Mouse (Mus musculus): ENCODE data around the gene Dazap1. TPM values are rescaled to one million over a fixed set of nuclear protein-coding genes. Genes with fewer than 3 reads are reported as not detected.

Dazap1 gene
- polyA plus RNA-seq, 1 experiment from 2014 or later: 51.0 TPM

DNA sequence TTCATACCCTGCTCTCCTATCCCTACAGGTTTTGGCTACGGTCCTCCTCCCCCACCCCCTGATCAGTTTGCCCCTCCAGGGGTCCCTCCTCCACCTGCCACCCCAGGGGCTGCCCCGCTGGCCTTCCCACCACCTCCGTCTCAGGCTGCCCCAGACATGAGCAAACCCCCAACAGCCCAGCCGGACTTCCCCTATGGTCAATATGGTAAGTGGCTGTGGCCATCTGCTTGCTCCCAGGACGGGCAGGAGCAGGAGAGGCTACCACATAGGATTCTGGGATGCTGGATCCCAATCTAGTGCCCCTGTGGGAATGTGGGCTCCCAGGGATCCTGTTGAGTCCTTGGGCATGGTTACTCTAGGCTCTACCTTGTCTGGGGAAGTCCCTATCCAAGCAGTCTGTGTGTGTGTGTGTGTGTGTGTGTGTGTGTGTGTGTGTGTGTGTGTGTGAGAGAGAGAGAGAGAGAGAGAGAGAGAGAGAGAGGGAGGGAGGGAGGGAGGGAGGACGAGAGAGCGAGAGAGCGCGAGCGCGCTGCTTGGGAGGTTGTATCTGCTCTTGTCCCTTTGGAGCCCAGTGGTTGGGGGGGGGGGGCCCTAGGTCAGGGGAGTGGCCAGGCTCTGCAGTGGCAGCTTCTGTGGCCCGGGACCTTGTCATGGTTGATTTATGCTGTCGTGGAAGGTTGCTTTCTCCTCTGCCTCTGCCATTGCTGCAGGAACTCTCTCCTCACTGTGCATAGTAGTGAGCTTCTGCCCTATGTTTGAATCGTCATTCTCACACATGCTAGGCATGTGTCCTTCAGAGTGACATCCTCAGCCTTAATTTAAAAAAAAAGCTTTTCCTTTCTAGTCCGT, 24.2 kb downstream of the Dazap1 start:
- WGBS: 71% methylated on average over 9 of the region's 15 CpGs
- peaks cover 93% of the 10 kb centered on the region for H3K36me3 ChIP-seq
- no peaks in the 10 kb centered on the region for H3K27me3 ChIP-seq (ENCODE audit: insufficient read depth, poor library complexity, severe bottlenecking)
- H3K27ac ChIP-seq: 0 out of 2 replicates have a peak overlapping the region, but pooled peaks have one; percentile 47
- no peaks in the 10 kb centered on the region for H3K9me3 ChIP-seq
- H3K4me1 ChIP-seq (replicated peaks): peaks cover 14% of the 10 kb centered on the region
- no peak overlapping the region for H3K4me3 ChIP-seq
- DNase-seq (ENCODE audit: low spot score): no peak

DNA sequence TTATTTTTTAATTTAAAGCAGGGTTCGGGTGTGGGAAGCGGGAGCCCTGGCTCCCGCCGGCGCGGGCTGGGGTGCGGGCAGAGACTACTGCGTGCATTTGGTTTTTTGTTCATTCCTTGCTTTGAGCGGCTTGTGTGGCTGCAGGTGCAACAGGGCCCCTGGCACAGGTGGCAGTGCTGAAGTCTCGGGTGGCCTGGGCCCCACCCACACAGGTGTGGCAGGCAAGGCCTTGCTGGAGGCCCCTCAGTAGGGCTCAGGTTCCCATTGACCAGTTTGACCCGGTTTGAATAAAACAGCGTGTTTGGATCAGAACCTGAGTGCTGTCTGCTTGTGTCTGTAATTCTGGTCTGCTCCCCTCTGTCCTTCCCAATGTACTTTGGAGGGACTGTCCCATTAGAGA, 26.8 kb downstream of the Dazap1 start:
- H3K27me3 ChIP-seq (ENCODE audit: insufficient read depth, poor library complexity, severe bottlenecking): no peaks in the 10 kb centered on the region
- peaks cover 12% of the 10 kb centered on the region for H3K4me1 ChIP-seq (replicated peaks)
- 95% methylated on average over 12 of the region's 12 CpGs for WGBS
- no peak overlapping the region for H3K4me3 ChIP-seq
- H3K27ac ChIP-seq: 0 out of 2 replicates have a peak overlapping the region, but pooled peaks have one; percentile 35
- peaks cover 67% of the 10 kb centered on the region for H3K36me3 ChIP-seq
- H3K9me3 ChIP-seq: no peaks in the 10 kb centered on the region
- DNase-seq (ENCODE audit: low spot score): no peak

DNA sequence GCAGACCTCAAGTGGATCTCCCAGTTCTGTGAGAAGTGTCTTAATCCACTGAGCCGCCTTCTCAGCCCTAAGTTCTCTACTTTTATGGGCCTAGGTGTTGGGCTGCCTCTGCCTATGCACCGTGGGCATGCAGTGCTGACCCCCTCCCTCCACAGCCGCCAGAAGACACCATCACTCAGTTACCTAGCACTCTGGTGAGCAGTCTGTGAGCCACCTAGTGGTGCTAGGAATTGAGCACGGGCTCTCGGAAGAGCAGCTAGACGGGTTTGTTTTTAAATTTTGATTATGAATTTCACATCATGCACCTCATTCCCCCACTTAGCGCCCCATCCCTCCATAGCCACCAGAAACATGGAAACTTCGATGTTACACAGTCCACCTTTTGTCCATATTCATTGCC, 27.4 kb downstream of the Dazap1 start:
- Histone ChIP-seq H3K4me1 (replicated peaks) (peaks cover 17% of the 10 kb centered on the region), H3K4me3 (no peak overlapping the region), H3K9me3 (no peaks in the 10 kb centered on the region), H3K27me3 (ENCODE audit: insufficient read depth, poor library complexity, severe bottlenecking) (no peaks in the 10 kb centered on the region), H3K27ac (no peak overlapping the region), H3K36me3 (peaks cover 67% of the 10 kb centered on the region)
- DNase-seq (ENCODE audit: low spot score): no peak
- WGBS: 66% methylated on average over 8 of the region's 8 CpGs

DNA sequence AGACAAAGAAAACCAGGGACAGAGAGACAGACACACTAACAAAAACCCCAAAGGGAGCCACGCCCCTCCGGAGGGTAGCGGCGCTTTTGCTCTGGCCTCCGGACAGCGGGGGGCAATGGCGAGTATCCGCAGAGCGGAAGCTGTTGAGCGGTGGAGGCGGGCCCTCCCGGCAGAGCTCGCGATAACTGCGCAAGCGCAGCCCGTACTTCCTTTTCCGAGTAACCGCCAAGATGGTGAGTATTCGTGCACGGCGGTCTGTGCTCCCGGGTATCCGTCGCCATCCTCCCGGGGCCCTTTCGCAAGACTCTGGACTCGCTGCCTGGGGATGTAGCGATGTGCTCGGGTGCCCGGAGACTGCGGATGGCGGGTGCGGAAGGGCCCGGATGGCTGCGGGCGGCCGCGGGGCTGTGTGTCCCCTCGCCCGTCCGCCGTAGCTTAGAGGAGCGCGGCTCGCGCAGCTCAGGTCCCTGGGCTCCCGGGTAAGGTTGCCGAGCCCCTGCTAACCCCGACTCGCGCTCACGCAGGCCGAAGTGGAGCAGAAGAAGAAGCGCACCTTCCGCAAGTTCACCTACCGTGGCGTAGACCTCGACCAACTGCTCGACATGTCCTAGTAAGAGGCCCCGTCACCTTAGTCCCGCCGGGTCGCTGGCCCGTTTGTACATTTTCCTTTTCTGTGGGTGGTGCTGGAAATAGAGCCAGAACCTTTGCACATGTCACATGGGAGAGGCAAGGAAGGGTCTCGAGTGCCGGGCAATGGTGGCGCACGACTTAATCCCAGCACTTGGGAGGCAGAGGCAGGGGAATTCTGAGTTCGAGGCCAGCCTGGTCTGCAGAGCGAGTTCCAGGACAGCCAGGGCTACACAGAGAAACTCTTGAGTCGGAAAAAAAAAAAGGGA, 31.2 kb downstream of the Dazap1 start, which contains the start of gene Rps15:
Gene Rps15, plus strand, starts transcription at position 203 of the 896 bp plus-strand sequence.
- Histone ChIP-seq H3K36me3 (peaks cover 43% of the 10 kb centered on the region), H3K27ac (peak within 1 kb of the TSS; percentile 99), H3K4me1 (replicated peaks) (peaks cover 51% of the 10 kb centered on the region), H3K9me3 (no peaks in the 10 kb centered on the region), H3K27me3 (ENCODE audit: insufficient read depth, poor library complexity, severe bottlenecking) (peaks cover 10% of the 10 kb centered on the region), H3K4me3 (peak within 1 kb of the TSS; percentile 88)
- WGBS: under 1% methylated on average over 72 of the region's 72 CpGs
- DNase-seq (ENCODE audit: low spot score): peak; percentile 97

DNA sequence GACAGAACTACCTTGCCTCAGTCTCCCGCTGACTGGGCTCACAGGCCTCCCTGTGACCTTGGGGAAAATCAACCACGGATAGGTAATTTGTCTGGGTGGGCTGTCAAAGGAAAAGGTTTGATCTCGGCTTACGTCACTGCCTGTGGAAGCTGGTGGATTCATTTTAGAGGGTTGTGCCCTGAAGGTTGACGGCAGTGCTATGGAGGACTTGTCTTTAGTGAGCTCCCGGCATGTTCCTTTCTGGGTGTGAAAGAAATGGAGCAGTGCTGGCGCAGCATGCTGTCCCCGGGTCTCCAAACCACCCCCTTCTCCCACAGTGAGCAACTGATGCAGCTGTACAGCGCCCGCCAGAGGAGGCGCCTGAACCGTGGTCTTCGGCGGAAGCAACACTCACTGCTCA, 32.0 kb downstream of the Dazap1 start:
- peaks cover 35% of the 10 kb centered on the region for H3K36me3 ChIP-seq
- H3K27me3 ChIP-seq (ENCODE audit: insufficient read depth, poor library complexity, severe bottlenecking): peaks cover 18% of the 10 kb centered on the region
- peak overlapping the region; percentile 88 for H3K4me3 ChIP-seq
- H3K4me1 ChIP-seq (replicated peaks): peaks cover 59% of the 10 kb centered on the region
- 34% methylated on average over 14 of the region's 14 CpGs for WGBS
- H3K9me3 ChIP-seq: no peaks in the 10 kb centered on the region
- no peak for DNase-seq (ENCODE audit: low spot score)
- H3K27ac ChIP-seq: peak overlapping the region; percentile 99

DNA sequence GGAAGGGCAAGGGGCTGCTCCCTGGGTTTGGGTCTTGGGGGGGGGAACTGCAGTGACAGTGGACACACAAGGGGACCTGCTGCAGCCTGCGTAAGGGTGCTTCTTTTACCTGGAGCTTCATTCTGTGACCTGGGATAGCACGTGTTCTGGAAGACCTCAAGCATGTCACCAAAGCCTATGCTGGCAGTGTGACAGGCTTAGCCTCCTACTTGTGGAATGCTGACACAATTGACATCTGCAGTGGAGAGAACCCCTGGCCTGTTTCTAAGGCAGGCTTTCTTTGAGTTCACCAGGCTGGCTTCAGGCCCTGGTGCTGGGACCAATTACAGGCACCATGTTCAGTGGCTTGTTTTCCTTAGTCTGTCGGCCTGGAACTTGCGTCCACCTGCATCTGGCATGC, 33.0 kb downstream of the Dazap1 start:
- no peak for DNase-seq (ENCODE audit: low spot score)
- no peak overlapping the region; the same call in 1 of the 2 replicates for H3K27ac ChIP-seq
- 76% methylated on average over 4 of the region's 4 CpGs for WGBS
- peaks cover 28% of the 10 kb centered on the region for H3K27me3 ChIP-seq (ENCODE audit: insufficient read depth, poor library complexity, severe bottlenecking)
- H3K4me3 ChIP-seq: peak overlapping the region; percentile 88
- peaks cover 25% of the 10 kb centered on the region for H3K36me3 ChIP-seq
- peaks cover 69% of the 10 kb centered on the region for H3K4me1 ChIP-seq (replicated peaks)
- no peaks in the 10 kb centered on the region for H3K9me3 ChIP-seq

DNA sequence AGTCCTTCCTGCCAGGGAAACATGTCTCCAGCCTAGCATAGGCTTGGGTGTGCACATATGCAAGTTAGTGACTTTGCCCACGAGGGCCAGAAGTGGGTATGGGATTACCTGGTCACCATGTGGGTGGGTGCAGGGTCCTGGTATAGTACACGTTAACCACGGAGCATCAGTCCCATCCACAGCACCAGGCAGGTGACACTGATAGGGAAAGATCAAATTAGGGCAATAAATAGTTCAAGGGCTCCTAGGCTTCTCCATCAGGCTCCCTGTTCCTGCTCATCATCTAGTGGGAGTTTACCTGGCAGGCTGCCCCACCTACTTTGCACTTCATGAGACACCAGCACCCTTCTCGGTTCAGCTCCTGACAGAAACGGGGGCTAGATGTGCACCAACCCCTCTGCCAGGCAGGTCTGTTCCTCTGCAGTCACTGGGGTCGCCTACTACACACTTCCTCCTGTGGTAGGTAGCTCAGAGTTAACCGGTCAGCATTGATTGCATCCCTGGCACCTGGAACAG, 33.6 kb downstream of the Dazap1 start:
- Histone ChIP-seq H3K36me3 (peaks cover 21% of the 10 kb centered on the region), H3K27ac (peak overlapping the region; percentile 35), H3K4me1 (replicated peaks) (peaks cover 74% of the 10 kb centered on the region), H3K9me3 (no peaks in the 10 kb centered on the region), H3K4me3 (peak overlapping the region; percentile 88; the same call in 1 of the 2 replicates), H3K27me3 (ENCODE audit: insufficient read depth, poor library complexity, severe bottlenecking) (peaks cover 34% of the 10 kb centered on the region)
- 47% methylated on average over 7 of the region's 7 CpGs for WGBS
- DNase-seq (ENCODE audit: low spot score): no peak

DNA sequence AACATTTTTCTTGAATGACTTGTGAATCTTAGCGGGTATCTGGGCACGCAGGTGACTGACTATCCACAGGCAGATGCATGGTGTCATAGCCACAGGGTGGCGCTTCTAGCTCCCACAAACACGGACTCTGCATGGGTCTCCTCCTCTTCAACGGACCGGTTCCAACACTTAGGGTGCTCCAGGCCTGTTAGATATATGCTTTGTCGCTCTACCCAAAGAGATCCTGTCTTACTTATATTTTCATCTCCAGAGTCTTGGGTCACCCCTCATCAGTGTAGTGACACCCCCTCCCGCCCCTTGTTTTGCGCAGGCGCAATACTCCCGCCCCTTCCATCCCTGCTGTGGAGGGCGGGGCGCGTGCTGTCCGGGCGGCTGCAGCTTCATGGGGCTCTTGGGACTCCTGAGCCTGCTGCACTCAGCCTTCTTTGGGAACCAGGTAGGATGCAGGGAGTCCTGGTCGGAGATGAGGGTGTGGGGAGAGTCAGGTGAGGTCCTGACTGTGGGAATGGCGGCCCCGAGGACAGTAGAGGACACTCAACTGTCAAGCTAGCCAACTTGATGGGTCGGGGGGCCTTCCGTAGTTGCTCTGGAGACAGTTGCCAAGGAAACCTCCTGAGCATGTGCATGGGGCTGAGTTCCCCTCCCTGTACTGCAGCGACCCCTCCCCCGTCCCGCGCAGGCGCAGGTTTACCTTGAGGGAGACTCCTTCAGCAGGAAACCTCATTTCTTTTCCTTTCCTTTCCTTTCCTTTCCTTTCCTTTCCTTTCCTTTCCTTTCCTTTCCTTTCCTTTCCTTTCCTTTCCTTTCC, 34.5 kb downstream of the Dazap1 start, which contains the start of gene Apc2:
Gene Apc2, plus strand, starts transcription at position 360 of the 808 bp plus-strand sequence.
- peak within 1 kb of the TSS; percentile 96 for H3K27ac ChIP-seq
- WGBS: 1% methylated on average over 26 of the region's 26 CpGs
- peaks cover 43% of the 10 kb centered on the region for H3K27me3 ChIP-seq (ENCODE audit: insufficient read depth, poor library complexity, severe bottlenecking)
- peak within 1 kb of the TSS; percentile 88 for H3K4me3 ChIP-seq
- peak; percentile 87 for DNase-seq (ENCODE audit: low spot score)
- H3K36me3 ChIP-seq: peaks cover 21% of the 10 kb centered on the region
- H3K4me1 ChIP-seq (replicated peaks): peaks cover 84% of the 10 kb centered on the region
- H3K9me3 ChIP-seq: no peaks in the 10 kb centered on the region

DNA sequence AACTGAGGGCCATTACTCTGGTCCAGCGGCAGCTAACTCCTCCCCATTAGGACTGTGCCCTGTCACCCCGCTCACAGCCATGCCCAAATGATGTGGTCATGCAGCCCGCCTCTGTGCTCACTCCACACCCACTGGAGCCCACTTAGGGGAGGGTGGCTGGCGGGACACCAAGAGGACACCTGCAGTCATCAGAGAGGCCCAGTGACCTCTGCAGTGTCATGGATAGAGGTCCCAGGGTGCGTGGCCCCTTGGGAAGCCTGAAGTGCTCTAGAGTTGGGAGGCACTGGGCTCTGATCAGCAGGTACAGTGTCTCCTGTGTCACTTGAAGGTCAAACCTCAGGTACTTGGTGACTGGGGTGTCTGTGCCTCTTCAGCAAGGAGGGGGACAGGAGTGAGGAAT, 35.5 kb downstream of the Dazap1 start:
- no peaks in the 10 kb centered on the region for H3K9me3 ChIP-seq
- peaks cover 53% of the 10 kb centered on the region for H3K27me3 ChIP-seq (ENCODE audit: insufficient read depth, poor library complexity, severe bottlenecking)
- peak overlapping the region; percentile 88 for H3K4me3 ChIP-seq
- WGBS: 82% methylated on average over 5 of the region's 5 CpGs
- DNase-seq (ENCODE audit: low spot score): no peak
- H3K27ac ChIP-seq: peak overlapping the region; percentile 96
- H3K4me1 ChIP-seq (replicated peaks): peaks cover 92% of the 10 kb centered on the region
- H3K36me3 ChIP-seq: peaks cover 21% of the 10 kb centered on the region

DNA sequence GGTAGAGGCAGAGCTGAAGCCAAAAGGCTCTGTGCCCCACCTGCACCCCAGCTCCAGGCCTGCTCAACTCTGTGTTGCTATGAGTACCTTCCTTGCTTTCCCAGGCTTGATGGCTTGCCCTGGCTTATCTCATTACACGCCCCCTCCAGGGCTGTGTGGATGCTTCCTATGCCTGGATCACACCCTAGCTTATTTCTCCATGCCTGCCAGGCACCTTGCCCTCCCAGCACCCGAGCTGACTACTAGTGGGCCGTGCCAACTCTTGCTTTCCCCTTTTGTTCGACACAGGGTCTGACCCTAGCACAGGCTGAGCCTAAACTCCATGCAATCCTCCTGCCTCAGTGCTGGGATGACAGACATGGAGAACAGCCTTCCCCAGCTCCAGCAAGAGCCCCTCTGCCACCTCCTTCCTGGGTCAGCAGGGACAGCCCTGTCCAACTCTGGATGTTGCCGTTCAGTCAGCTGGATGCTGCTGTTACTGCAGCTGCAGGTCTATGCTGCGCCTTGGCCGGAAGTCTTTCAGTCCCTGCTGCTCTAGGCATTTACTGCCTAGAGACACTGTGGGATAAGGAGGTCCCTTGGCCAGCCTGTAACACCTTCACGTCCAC, 36.3 kb downstream of the Dazap1 start:
- DNase-seq (ENCODE audit: low spot score): no peak
- WGBS: 74% methylated on average over 8 of the region's 8 CpGs
- H3K27ac ChIP-seq: peak overlapping the region; percentile 96
- H3K9me3 ChIP-seq: no peaks in the 10 kb centered on the region
- peaks cover 61% of the 10 kb centered on the region for H3K27me3 ChIP-seq (ENCODE audit: insufficient read depth, poor library complexity, severe bottlenecking)
- H3K36me3 ChIP-seq: peaks cover 28% of the 10 kb centered on the region
- peak overlapping the region; percentile 88; the same call in 1 of the 2 replicates for H3K4me3 ChIP-seq
- H3K4me1 ChIP-seq (replicated peaks): peaks cover 96% of the 10 kb centered on the region

DNA sequence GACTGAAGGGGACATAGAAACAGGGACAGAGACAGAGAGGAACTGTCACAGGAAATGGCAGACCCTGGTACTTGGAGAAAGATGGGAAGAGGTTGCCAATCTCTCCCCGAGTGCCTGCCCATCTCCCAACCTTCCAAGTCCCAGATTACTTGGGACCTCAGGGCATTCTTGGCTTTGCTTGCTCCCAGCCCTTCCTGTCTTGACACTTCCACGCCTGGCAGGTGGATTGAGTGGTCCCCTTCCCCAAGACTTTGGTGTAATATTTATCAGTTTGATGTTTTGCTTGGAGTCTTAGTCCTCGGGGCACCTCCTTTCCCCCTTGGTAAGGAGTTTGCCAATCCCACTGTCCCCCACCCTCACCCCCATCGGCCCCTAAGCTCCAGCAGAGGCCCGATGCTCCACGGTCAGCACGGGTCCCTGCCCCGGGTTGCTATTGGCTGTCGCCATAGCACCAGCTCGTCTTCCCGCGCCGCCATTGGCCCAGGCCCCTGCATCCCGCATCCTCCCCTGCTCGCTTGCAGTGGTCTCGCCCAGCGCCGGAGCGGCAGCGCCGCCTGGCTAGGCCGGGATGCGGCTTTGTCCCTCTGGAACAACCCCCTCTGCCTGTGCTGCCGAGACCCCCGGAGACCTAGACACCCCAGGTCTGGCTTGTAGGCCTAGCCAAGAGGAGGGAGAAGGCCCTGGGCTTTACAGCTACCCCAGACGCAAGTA, 37.4 kb downstream of the Dazap1 start:
- H3K4me1 ChIP-seq (replicated peaks): peaks cover 93% of the 10 kb centered on the region
- H3K27me3 ChIP-seq (ENCODE audit: insufficient read depth, poor library complexity, severe bottlenecking): peaks cover 66% of the 10 kb centered on the region

More for the DNA sequence above, 37.4 kb downstream of the Dazap1 start:
- DNase-seq (ENCODE audit: low spot score): peak; percentile 93
- H3K36me3 ChIP-seq: peaks cover 30% of the 10 kb centered on the region
- H3K9me3 ChIP-seq: no peaks in the 10 kb centered on the region
- peak overlapping the region; percentile 68 for H3K4me3 ChIP-seq
- 4% methylated on average over 26 of the region's 26 CpGs for WGBS
- H3K27ac ChIP-seq: peak overlapping the region; percentile 96
